23 mouse cellular contexts compared by ENCODE assay signal in genomic region chr8:116875798-116876450, GRCm38 (mm10). TPM values are rescaled to one million over a fixed set of nuclear protein-coding genes. Genes with fewer than 3 reads are reported as not detected.
DNase-seq lines count a peak whose midpoint lies in the region; ATAC-seq and TF ChIP-seq lines count a peak whose summit lies in the region.
"Had no signal": no experiment of that assay in that cellular context is flagged by ENCODE, and none has a peak within 500 bp of the region (broad histone marks: within the 10 kb centered on the region; RNA-seq: fewer than 3 reads in every experiment).

No protein-coding gene starts in this region.

- TF ChIP-seq CTCF in kidney, postnatal 0 days (IDR thresholded peaks at IDR 0.05; ENCODE audit: low read depth) = no peak
- no peak for TF ChIP-seq CTCF in CH12.LX (conservative IDR thresholded peaks at IDR 0.05 in 1 of 2, IDR thresholded peaks at IDR 0.05 in 1 of 2; ENCODE audit: low read depth in 2 of 2, low read length in 2 of 2)

- no peaks in the 10 kb centered on the region for H3K4me1 ChIP-seq in kidney, postnatal 0 days (replicated peaks; ENCODE audit: insufficient read depth, low read length)
- H3K4me1 ChIP-seq in kidney, embryonic 14.5 days (ENCODE audit: control insufficient read depth, insufficient read depth, low read length) = no peaks in the 10 kb centered on the region
- H3K4me1 ChIP-seq in CH12.LX (ENCODE audit: control insufficient read depth in 1 of 2, insufficient read depth in 2 of 2) = peaks cover 9 to 16% of the 10 kb centered on the region in 2 experiments; a peak in 3 of 4 replicates
- no peaks in the 10 kb centered on the region for H3K4me1 ChIP-seq in midbrain, embryonic 13.5 days (replicated peaks)
- H3K4me1 ChIP-seq: forebrain, embryonic 12.5 days; heart, embryonic 15.5 days; hindbrain, embryonic 10.5 days had no signal

- no peak for DNase-seq in kidney, postnatal 0 days (ENCODE audit: low spot score)
- DNase-seq in CH12.LX (ENCODE audit: extremely low read depth) = peak; percentile 49
- peak; percentile 34 to 48 for DNase-seq in thymus, postnatal 36 days
- no peak for DNase-seq in urinary bladder, postnatal 36 days (ENCODE audit: low spot score in 2 of 2)
- DNase-seq in cerebellum, adult 18-20 months = no peak
- DNase-seq: adrenal gland, adult 8-10 months; cerebellum, adult 11 months; cerebellum, postnatal 36 days; heart, adult 2 months; kidney, adult 18-20 months; kidney, postnatal 14 days; liver; lung, adult 18-20 months; right cerebral cortex, postnatal 25 days had no signal

- H3K27me3 ChIP-seq in kidney, postnatal 0 days (ENCODE audit: insufficient read depth, low read length) = no peaks in the 10 kb centered on the region
- no peaks in the 10 kb centered on the region for H3K27me3 ChIP-seq in kidney, embryonic 14.5 days (ENCODE audit: control insufficient read depth, insufficient read depth, low read length)
- H3K27me3 ChIP-seq in CH12.LX (replicated peaks) = peaks cover 3% of the 10 kb centered on the region
- H3K27me3 ChIP-seq in midbrain, embryonic 13.5 days = no peaks in the 10 kb centered on the region
- H3K27me3 ChIP-seq: forebrain, embryonic 12.5 days; heart, embryonic 15.5 days; Patski had no signal

- ATAC-seq in kidney, postnatal 0 days (replicated peaks; ENCODE audit: low FRiP score, low read depth) = peak; percentile 70
- no peak for ATAC-seq in kidney, embryonic 14.5 days (ENCODE audit: low FRiP score, low TSS enrichment)
- peak; percentile 64; the same call in 1 of the 2 replicates for ATAC-seq in megakaryocyte progenitor cell, adult 5-6 weeks (replicated peaks; ENCODE audit: poor library complexity)
- ATAC-seq in midbrain, embryonic 13.5 days = no peak
- ATAC-seq: midbrain, embryonic 16.5 days; Patski had no signal

- WGBS in kidney, postnatal 0 days = 50% methylated on average over 17 of the region's 17 CpGs
- WGBS in kidney, embryonic 14.5 days = 70% methylated on average over 17 of the region's 17 CpGs
- WGBS in midbrain, embryonic 13.5 days = 86% methylated on average over 17 of the region's 17 CpGs

- TF ChIP-seq EP300 in CH12.LX (IDR thresholded peaks at IDR 0.05; ENCODE audit: low read length) = peak; percentile 50; the same call in 1 of the 2 replicates

- no peaks in the 10 kb centered on the region for H3K79me2 ChIP-seq in CH12.LX (replicated peaks; ENCODE audit: control insufficient read depth, extremely low read depth, insufficient read depth, poor library complexity, severe bottlenecking)

- in situ Hi-C loops in CH12.LX (cut with MboI; ENCODE audit: low pct_ligation_motif_present, low pct_unique_long_range_greater_than_20kb, low sequenced_read_pairs) = no loop called here

- no peaks in the 10 kb centered on the region for H3K36me3 ChIP-seq in kidney, postnatal 0 days (ENCODE audit: insufficient read depth, low read length)
- H3K36me3 ChIP-seq in kidney, embryonic 14.5 days (ENCODE audit: control insufficient read depth, insufficient read depth, low read length) = no peaks in the 10 kb centered on the region
- H3K36me3 ChIP-seq in CH12.LX (replicated peaks in 1 of 2; ENCODE audit: control insufficient read depth in 1 of 2, insufficient read depth in 1 of 2, low read length in 1 of 2) = no peaks in the 10 kb centered on the region
- H3K36me3 ChIP-seq in midbrain, embryonic 13.5 days = no peaks in the 10 kb centered on the region
- H3K36me3 ChIP-seq: forebrain, embryonic 12.5 days; heart, embryonic 15.5 days; hindbrain, embryonic 10.5 days had no signal

- no peak for TF ChIP-seq RAD21 in CH12.LX (IDR thresholded peaks at IDR 0.05; ENCODE audit: low read depth, low read length)

- H3K4me2 ChIP-seq in kidney, postnatal 0 days (ENCODE audit: low read length) = no peak overlapping the region
- no peak overlapping the region for H3K4me2 ChIP-seq in kidney, embryonic 14.5 days (replicated peaks; ENCODE audit: low read depth, low read length)
- H3K4me2 ChIP-seq in CH12.LX (ENCODE audit: insufficient read depth, low read depth, poor library complexity, severe bottlenecking) = no peak overlapping the region; the same call in 1 of the 2 replicates
- no peak overlapping the region for H3K4me2 ChIP-seq in midbrain, embryonic 13.5 days (replicated peaks)
- H3K4me2 ChIP-seq: forebrain, embryonic 12.5 days; heart, embryonic 15.5 days had no signal

- no peak for TF ChIP-seq POLR2A in CH12.LX (IDR thresholded peaks at IDR 0.05; ENCODE audit: low read depth, low read length)

- dilution Hi-C loops in CH12.LX (cut with MboI; ENCODE audit: extremely low pct_ligation_motif_present, extremely low pct_unique_long_range_greater_than_20kb, low sequenced_read_pairs) = no loop called here

- H3K9ac ChIP-seq in kidney, postnatal 0 days (ENCODE audit: low read depth, low read length) = no peak overlapping the region
- H3K9ac ChIP-seq in kidney, embryonic 14.5 days (ENCODE audit: low read depth, low read length) = no peak overlapping the region
- no peak overlapping the region for H3K9ac ChIP-seq in CH12.LX (ENCODE audit: insufficient read depth, low read depth)
- no peak overlapping the region for H3K9ac ChIP-seq in midbrain, embryonic 13.5 days (replicated peaks)
- H3K9ac ChIP-seq: forebrain, embryonic 12.5 days; heart, embryonic 15.5 days had no signal

- H3K4me3 ChIP-seq in kidney, postnatal 0 days (replicated peaks; ENCODE audit: low read depth, low read length) = no peak overlapping the region
- H3K4me3 ChIP-seq in kidney, embryonic 14.5 days (ENCODE audit: low read length) = no peak overlapping the region
- no peak overlapping the region for H3K4me3 ChIP-seq in CH12.LX (replicated peaks in 1 of 3; ENCODE audit: low read depth in 2 of 3, low read length in 2 of 3, poor library complexity in 1 of 3)
- no peak overlapping the region for H3K4me3 ChIP-seq in midbrain, embryonic 13.5 days (replicated peaks)
- H3K4me3 ChIP-seq: forebrain, embryonic 12.5 days; heart, adult 2 months; heart, embryonic 15.5 days; hindbrain, embryonic 10.5 days; layer of hippocampus, adult 2 months had no signal

- no peaks in the 10 kb centered on the region for H3K9me3 ChIP-seq in kidney, postnatal 0 days (replicated peaks; ENCODE audit: low read length)
- no peaks in the 10 kb centered on the region for H3K9me3 ChIP-seq in kidney, embryonic 14.5 days (ENCODE audit: control insufficient read depth, low read length)
- peaks cover 7% of the 10 kb centered on the region for H3K9me3 ChIP-seq in CH12.LX (replicated peaks; ENCODE audit: low read length)
- H3K9me3 ChIP-seq in midbrain, embryonic 13.5 days = no peaks in the 10 kb centered on the region
- H3K9me3 ChIP-seq: heart, embryonic 15.5 days had no signal

- H3K27ac ChIP-seq in kidney, postnatal 0 days = no peak overlapping the region
- H3K27ac ChIP-seq in kidney, embryonic 14.5 days (ENCODE audit: low read depth, low read length) = no peak overlapping the region
- no peak overlapping the region for H3K27ac ChIP-seq in CH12.LX (ENCODE audit: insufficient read depth, low read depth)
- H3K27ac ChIP-seq in midbrain, embryonic 13.5 days = no peak overlapping the region
- H3K27ac ChIP-seq: forebrain, embryonic 12.5 days; heart, adult 2 months; heart, embryonic 15.5 days; hindbrain, embryonic 10.5 days; layer of hippocampus, adult 2 months had no signal

TF ChIP-seq in CH12.LX, 34 proteins besides CTCF, POLR2A, EP300 and RAD21:
- TF ChIP-seq BHLHE40 (IDR thresholded peaks at IDR 0.05; ENCODE audit: low read depth, low read length) (peak; percentile 95), MAFK (IDR thresholded peaks at IDR 0.05; ENCODE audit: insufficient replicate concordance, low read length) (0 out of 2 replicates have a peak, but pooled peaks have one; percentile 36), ZNF384 (IDR thresholded peaks at IDR 0.05; ENCODE audit: low read depth, low read length) (peak; percentile 98), E2F4 (IDR thresholded peaks at IDR 0.05; ENCODE audit: insufficient replicate concordance, low read depth, low read length) (no peak), CHD2 (IDR thresholded peaks at IDR 0.05; ENCODE audit: low read length) (no peak), MYC (IDR thresholded peaks at IDR 0.05; ENCODE audit: low read depth, low read length) (peak; percentile 72), MAX (IDR thresholded peaks at IDR 0.05; ENCODE audit: low read length) (peak; percentile 48; the same call in 1 of the 2 replicates), ZC3H11A (IDR thresholded peaks at IDR 0.05; ENCODE audit: low read depth, low read length) (no peak), IRF4 (IDR thresholded peaks at IDR 0.05; ENCODE audit: low read depth, low read length) (no peak), TCF12 (IDR thresholded peaks at IDR 0.05; ENCODE audit: low read depth, low read length) (no peak), RCOR1 (conservative IDR thresholded peaks at IDR 0.05; ENCODE audit: low read depth, low read length) (0 out of 2 replicates have a peak, but pooled peaks have one; percentile 23), NELFE (IDR thresholded peaks at IDR 0.05; ENCODE audit: low read depth, low read length) (no peak), ZKSCAN1 (IDR thresholded peaks at IDR 0.05; ENCODE audit: borderline replicate concordance, low read depth, low read length) (no peak), MEF2A (IDR thresholded peaks at IDR 0.05; ENCODE audit: borderline replicate concordance, low read depth, low read length) (no peak), ETS1 (conservative IDR thresholded peaks at IDR 0.05; ENCODE audit: low read depth, low read length) (peak; percentile 45), USF1 (IDR thresholded peaks at IDR 0.05; ENCODE audit: low read depth, low read length) (no peak)

RNA-seq across cellular contexts. Expression of gene Cmc2, which starts 45.3 kb away (rescaled TPM):
- polyA plus RNA-seq in kidney, postnatal 0 days (2015; fragmentation: Nextera tagmentation; extraction: Ambion mirVana) = 97.8 and 100 TPM in 2 replicates
- 80.2 and 111 TPM in 2 replicates for polyA plus RNA-seq in kidney, embryonic 14.5 days (2014; fragmentation: Nextera tagmentation; extraction: Ambion mirVana)
- total RNA-seq in CH12.LX (2012; rRNA removed) (29.1 and 33.6 TPM in 2 replicates), CH12.LX (2014; rRNA removed) (34.4 and 39.4 TPM in 2 replicates)
- polyA plus RNA-seq in CH12.LX (2012; ENCODE audit: insufficient read length, low read depth) = 55.1 and 56.5 TPM in 2 replicates
- 34.4 and 41.4 TPM in 2 replicates for total RNA-seq in megakaryocyte progenitor cell, adult 5-6 weeks (2015)
- total RNA-seq in megakaryocyte progenitor cell, adult 5-6 weeks (2017) = 70.7 and 79.0 TPM in 2 replicates
- 45.1 and 46.3 TPM in 2 replicates for polyA plus RNA-seq in midbrain, embryonic 13.5 days (2015; fragmentation: Nextera tagmentation; extraction: Ambion mirVana)

RNA-seq across cellular contexts. Expression of gene Cenpn, which starts 45.6 kb away (rescaled TPM):
- 18.7 and 21.8 TPM in 2 replicates for polyA plus RNA-seq in kidney, postnatal 0 days (2015; fragmentation: Nextera tagmentation; extraction: Ambion mirVana)
- 47.1 and 53.0 TPM in 2 replicates for polyA plus RNA-seq in kidney, embryonic 14.5 days (2014; fragmentation: Nextera tagmentation; extraction: Ambion mirVana)
- 26.3 and 28.1 TPM in 2 replicates for total RNA-seq in CH12.LX (2012; rRNA removed)
- 51.3 and 52.0 TPM in 2 replicates for total RNA-seq in CH12.LX (2014; rRNA removed)
- 44.1 and 45.6 TPM in 2 replicates for polyA plus RNA-seq in CH12.LX (2012; ENCODE audit: insufficient read length, low read depth)
- total RNA-seq in megakaryocyte progenitor cell, adult 5-6 weeks (2015) = 47.2 and 48.4 TPM in 2 replicates
- total RNA-seq in megakaryocyte progenitor cell, adult 5-6 weeks (2017) = 32.0 and 32.2 TPM in 2 replicates
- polyA plus RNA-seq in midbrain, embryonic 13.5 days (2015; fragmentation: Nextera tagmentation; extraction: Ambion mirVana) = 18.5 and 20.0 TPM in 2 replicates

Comparison
In these comparisons a context has a peak if more than half of its experiments do, and no peak if none do; other contexts are left out.
1. ATAC-seq: peak in kidney, postnatal 0 days (single experiment) and megakaryocyte progenitor cell, adult 5-6 weeks (single experiment); none in kidney, embryonic 14.5 days (single experiment) and midbrain, embryonic 13.5 days (single experiment).
2. DNase-seq: peak in CH12.LX (single experiment) and thymus, postnatal 36 days (2 of 2); none in kidney, postnatal 0 days (single experiment), urinary bladder, postnatal 36 days (0 of 2) and cerebellum, adult 18-20 months (0 of 2).